Mouse (Mus musculus) adrenal gland, postnatal 36 days (tissue): Measurements from ENCODE around the gene Smad6. TPM values are rescaled to one million over a fixed set of nuclear protein-coding genes. Genes with fewer than 3 reads are reported as not detected.

Experiments
- DNase-seq, 2 experiments: peaks; one replicate each; pipeline ENCODE4 v3.0.0; 2021; ENCODE audit warnings: mixed read lengths in 1 of 2
- total RNA-seq, 2 experiments: library from RNA; stranded (reverse); gene quantifications; 2 replicates each; pipeline ENCODE4 v1.2.3; 2021

Gene Smad6
- total RNA-seq, 2 experiments from 2014 or later: 6.3 to 12.7 TPM

DNA sequence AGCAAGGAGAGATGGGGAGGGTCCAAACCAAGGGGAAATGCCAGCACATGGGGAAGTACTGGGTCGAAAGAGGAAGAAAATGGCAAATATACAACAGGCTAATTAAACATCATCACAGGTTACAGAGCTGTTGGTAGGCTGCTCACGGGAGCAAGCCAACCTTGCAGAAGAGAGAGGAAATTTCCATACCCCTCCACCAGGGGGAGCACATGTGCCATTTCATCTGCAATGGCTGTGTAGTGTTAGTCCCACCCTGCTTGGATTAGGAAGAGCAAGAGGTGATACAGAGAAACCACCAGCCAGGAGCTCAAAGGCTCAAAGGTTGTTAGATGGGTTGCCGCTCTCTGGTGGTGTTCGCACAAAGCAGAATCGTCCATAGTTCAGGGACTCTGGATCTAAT lies 105.9 kb downstream of the Smad6 start:
- DNase-seq: peak; percentile 77 to 90

DNA sequence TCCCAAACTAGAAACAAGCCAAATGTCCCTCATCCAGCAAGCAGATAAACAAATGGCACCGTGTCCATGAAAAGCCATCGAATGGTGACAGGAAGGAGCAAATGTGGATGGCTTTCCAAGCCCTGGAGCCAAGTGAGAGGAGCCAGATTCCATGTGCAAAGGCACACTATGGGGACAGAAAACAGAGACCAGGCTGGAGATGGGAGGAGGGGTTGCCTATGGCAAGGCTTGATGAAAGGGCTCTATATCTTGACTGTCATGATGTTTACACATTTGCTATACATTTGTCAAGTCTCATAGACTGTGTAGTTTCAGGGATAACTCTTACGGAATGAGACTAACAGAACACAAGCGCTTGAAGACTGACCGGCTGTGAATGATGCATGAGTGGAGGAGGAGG lies 106.9 kb downstream of the Smad6 start:
- no peak for DNase-seq

DNA sequence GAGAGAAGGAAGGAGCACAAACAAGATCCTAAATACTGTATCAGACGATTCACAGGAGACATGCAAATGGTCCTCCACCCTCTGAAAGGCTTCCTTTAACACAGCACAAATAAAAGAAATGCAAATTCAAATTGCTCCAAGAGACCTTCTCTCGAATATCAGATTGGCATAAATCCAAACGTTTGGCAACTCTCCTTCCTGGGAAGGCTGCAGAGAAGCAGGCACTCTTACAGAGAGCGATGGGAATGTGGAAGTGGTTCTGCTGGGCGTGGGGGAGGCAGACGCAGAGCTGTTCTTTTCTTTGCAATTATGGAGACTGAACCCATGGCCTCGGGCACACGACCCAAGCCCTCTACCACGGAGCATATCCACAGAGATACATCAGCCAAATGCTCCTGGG lies 109.8 kb downstream of the Smad6 start:
- no peak for DNase-seq

DNA sequence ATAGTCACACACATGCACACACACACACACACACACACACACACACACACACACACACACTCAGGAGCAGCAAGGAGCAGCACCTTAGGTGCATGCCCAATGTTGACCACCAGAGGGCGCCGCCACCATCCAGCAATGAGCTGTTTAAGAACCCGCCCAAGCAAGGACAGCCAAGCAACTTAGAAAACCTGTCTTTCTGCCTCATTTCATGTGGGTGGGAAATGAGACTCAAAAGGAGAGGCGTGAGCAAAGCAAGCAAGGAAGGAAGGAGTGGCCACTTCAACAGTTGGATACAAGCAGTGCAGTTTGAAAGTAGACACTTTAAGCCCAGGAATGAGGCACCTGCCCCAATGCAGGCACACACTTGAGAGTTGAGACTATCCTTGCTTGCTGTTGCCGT lies 112.2 kb downstream of the Smad6 start:
- peak; percentile 83 to 84 for DNase-seq

DNA sequence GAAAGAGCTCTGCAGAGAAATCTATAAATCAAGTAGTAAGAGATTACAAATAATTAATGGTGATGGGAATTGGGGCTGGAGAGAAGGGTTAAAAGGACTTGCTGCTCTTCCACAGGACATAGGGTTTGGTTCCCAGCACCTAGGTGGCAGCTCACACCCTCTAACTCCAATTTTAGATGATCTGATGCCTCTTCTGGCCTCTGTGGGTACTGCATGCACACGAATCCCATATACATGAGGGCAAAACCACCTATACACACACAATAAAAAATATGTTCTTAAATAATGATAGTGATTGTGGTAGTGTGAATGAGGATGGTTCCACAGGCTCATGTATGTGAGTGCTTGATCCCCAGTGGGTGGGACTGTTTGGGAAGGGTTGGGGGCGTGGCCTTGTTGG lies 117.3 kb downstream of the Smad6 start:
- no peak for DNase-seq

Other genes starting within 250 kb of the Smad6 start
- gene Lctl, start 95.1 kb upstream of the Smad6 start, total RNA-seq: 1 to 10 TPM in 1 of 2 experiments, under 1 TPM in 1; 0.69 to 2.6 TPM
- gene Zwilch, start 151.0 kb upstream of the Smad6 start, total RNA-seq: 1 to 10 TPM; 2.7 to 4.0 TPM
- 1,000 to 10,000 TPM in 1 of 2 experiments, 100 to 1,000 TPM in 1; 960 to 1,012 TPM for gene Rpl4, start 151.3 kb upstream of the Smad6 start, total RNA-seq
- 10 to 100 TPM; 20.7 to 21.3 TPM for gene Snapc5, start 157.2 kb upstream of the Smad6 start, total RNA-seq
- gene Uchl4, start 213.1 kb upstream of the Smad6 start, total RNA-seq: 1 to 10 TPM; 2.5 to 2.7 TPM
- gene Map2k1, start 231.6 kb upstream of the Smad6 start, total RNA-seq: 10 to 100 TPM; 80.4 to 91.1 TPM